Mouse (Mus musculus): ENCODE measurements around the gene Actl7b.
A peak's percentile ranks its signal among the peaks of the same experiment; 100 is the strongest.

The Actl7b gene

GRCm38 (mm10) chr4:56741041-56741493, at the start of gene Actl7b:
Actl7b (minus strand) TSS chr4:56741443.
- DNase-seq: no peak

GRCm38 (mm10) chr4:56771065-56771464, 29.8 kb upstream of the Actl7b start:
- DNase-seq: no peak

GRCm38 (mm10) chr4:56768913-56769312, 27.7 kb upstream of the Actl7b start:
- no peak for DNase-seq

- no peak for DNase-seq
These were observed 26.6 kb upstream of the Actl7b start for GRCm38 (mm10) chr4:56767861-56768284.

GRCm38 (mm10) chr4:56757693-56758092, 16.4 kb upstream of the Actl7b start:
- no peak for DNase-seq

- DNase-seq: no peak
These were observed 15.8 kb upstream of the Actl7b start for GRCm38 (mm10) chr4:56756966-56757600.

GRCm38 (mm10) chr4:56756021-56756420, 14.8 kb upstream of the Actl7b start:
- DNase-seq: no peak

GRCm38 (mm10) chr4:56747456-56747855, 6.2 kb upstream of the Actl7b start:
- DNase-seq: no peak

- DNase-seq: no peak
These were observed 5.1 kb upstream of the Actl7b start for GRCm38 (mm10) chr4:56746345-56746744.

- DNase-seq: no peak
These were observed 2.3 kb upstream of the Actl7b start, which contains the start of gene Actl7a for GRCm38 (mm10) chr4:56743363-56744195. Actl7a (plus strand) TSS chr4:56743413.

- no peak for DNase-seq
These were observed 1.5 kb upstream of the Actl7b start for GRCm38 (mm10) chr4:56742698-56743097.

GRCm38 (mm10) chr4:56740611-56741010, 632 bp downstream of the Actl7b start:
- no peak for DNase-seq

GRCm38 (mm10) chr4:56740020-56740485, 1.2 kb downstream of the Actl7b start, which contains the start of gene Gm26657:
Gm26657 (plus strand) TSS chr4:56740070.
- no peak for DNase-seq

GRCm38 (mm10) chr4:56725839-56726238, 15.4 kb downstream of the Actl7b start:
- no peak for DNase-seq

GRCm38 (mm10) chr4:56723237-56723636, 18.0 kb downstream of the Actl7b start:
- DNase-seq: no peak

GRCm38 (mm10) chr4:56722346-56722745, 18.9 kb downstream of the Actl7b start:
- DNase-seq: no peak

- no peak for DNase-seq
These were observed 19.8 kb downstream of the Actl7b start for GRCm38 (mm10) chr4:56721469-56721868.

GRCm38 (mm10) chr4:56720403-56720802, 20.8 kb downstream of the Actl7b start:
- no peak for DNase-seq

- DNase-seq: no peak
These were observed 21.8 kb downstream of the Actl7b start for GRCm38 (mm10) chr4:56719456-56719855.

GRCm38 (mm10) chr4:56718573-56719442, 22.4 kb downstream of the Actl7b start:
- no peak for DNase-seq

GRCm38 (mm10) chr4:56717932-56718331, 23.3 kb downstream of the Actl7b start:
- no peak for DNase-seq

GRCm38 (mm10) chr4:56716801-56717200, 24.4 kb downstream of the Actl7b start:
- DNase-seq: no peak

- DNase-seq: peak; percentile 55
These were observed 28.1 kb downstream of the Actl7b start for GRCm38 (mm10) chr4:56713155-56713554.
